Mouse (Mus musculus) stomach, postnatal 0 days (tissue): ENCODE measurements around the gene Enkd1. TPM values are rescaled to one million over a fixed set of nuclear protein-coding genes. Genes with fewer than 3 reads are reported as not detected.

Source experiments
- ATAC-seq: fragments of 200-750 bp; cut with Nextera tagmentation; 2 replicates; pipeline ENCODE4 v1.8.0; 2017; ENCODE audit not compliant: low FRiP score, low TSS enrichment
- DNase-seq: peaks from one replicate; pipeline ENCODE4 v3.0.0-alpha.2; 2016; ENCODE audit warnings: low spot score
- H3K27ac ChIP-seq: fragments of 300-500 bp; sonication (generic); replicated peaks from 2 replicates; pipeline ENCODE4 v1.5.1; 2014; ENCODE audit warnings: mild to moderate bottlenecking, control low read depth
- H3K27me3 ChIP-seq: fragments of 300-500 bp; sonication (generic); 2 replicates; pipeline ENCODE4 v1.6.1; 2014; ENCODE audit warnings: low read length; ENCODE audit not compliant: control insufficient read depth, insufficient read depth
- H3K36me3 ChIP-seq: fragments of 300-500 bp; sonication (generic); 2 replicates; pipeline ENCODE4 v1.6.1; 2014; ENCODE audit warnings: low read length, mixed read lengths; ENCODE audit not compliant: control insufficient read depth, insufficient read depth
- H3K4me1 ChIP-seq: fragments of 300-500 bp; sonication (generic); replicated peaks from 2 replicates; pipeline ENCODE4 v1.6.1; 2014; ENCODE audit warnings: antibody characterized with exemption; ENCODE audit not compliant: control insufficient read depth, insufficient read depth
- H3K4me2 ChIP-seq: fragments of 300-500 bp; sonication (generic); replicated peaks from 2 replicates; pipeline ENCODE4 v1.6.1; 2014; ENCODE audit warnings: low read depth, mild to moderate bottlenecking, control low read depth, moderate library complexity
- H3K4me3 ChIP-seq: fragments of 300-500 bp; sonication (generic); 2 replicates; pipeline ENCODE4 v1.5.1; 2014; ENCODE audit warnings: low read depth, low read length, control low read depth
- H3K9ac ChIP-seq: fragments of 300-500 bp; sonication (generic); 2 replicates; pipeline ENCODE4 v1.6.1; 2014; ENCODE audit warnings: mild to moderate bottlenecking, low read length, control low read depth, mixed read lengths
- H3K9me3 ChIP-seq: fragments of 300-500 bp; sonication (generic); 2 replicates; pipeline ENCODE4 v1.6.1; 2016; ENCODE audit warnings: low read length; ENCODE audit not compliant: control insufficient read depth
- CTCF ChIP-seq: IDR thresholded peaks from 2 replicates; pipeline ENCODE4 v1.5.1; 2016; ENCODE audit warnings: antibody characterized with exemption, low read depth, mild to moderate bottlenecking, moderate library complexity
- EP300 ChIP-seq: optimal IDR thresholded peaks from 2 replicates; pipeline ENCODE3; 2016; ENCODE audit warnings: antibody characterized with exemption
- WGBS: fragments of 180-500 bp; shearing (Covaris S2); extraction: QIAGEN DNeasy Blood & Tissue Kit; methylation state at CpG from one replicate; pipeline ENCODE4 v1.1.7; 2014; 5-methylcytosine and 5-hydroxymethylcytosine counted together
- polyA plus RNA-seq: library from polyadenylated mRNA; unstranded; fragments of >200 nt; fragmentation: Nextera tagmentation; extraction: Ambion mirVana; gene quantifications from 2 replicates; pipeline ENCODE4 v1.2.1, GENCODE M21; 2015

The Enkd1 gene
- polyA plus RNA-seq, 1 experiment from 2014 or later: 5.4 TPM

DNA sequence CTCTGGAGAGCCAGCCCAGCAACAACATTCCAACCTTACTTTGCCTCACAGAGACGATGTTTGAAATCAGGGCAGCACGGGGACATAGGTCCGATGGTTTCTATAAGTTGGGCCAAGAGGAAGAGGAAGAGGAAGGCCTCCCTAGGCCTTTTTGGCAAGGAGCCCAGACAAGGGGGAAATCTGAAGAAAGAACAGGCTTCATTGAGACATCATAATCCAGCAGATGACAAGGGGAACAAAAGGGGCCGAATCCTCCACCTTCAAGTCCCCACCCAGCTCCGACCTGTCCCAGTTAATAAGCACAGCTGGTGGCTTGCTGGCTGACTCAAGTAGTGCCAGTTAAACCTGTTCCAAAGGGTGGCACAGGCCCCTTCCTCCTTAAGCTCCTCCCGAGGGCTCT lies 7.0 kb upstream of the Enkd1 start:
- H3K27ac ChIP-seq: peak overlapping the region; percentile 84
- no peak overlapping the region for H3K9ac ChIP-seq
- DNase-seq (no peak), ATAC-seq (no peak)
- WGBS: 44% methylated on average over 6 of the region's 6 CpGs
- H3K36me3 ChIP-seq: peaks cover 5% of the 10 kb centered on the region; the same call in 1 of the 2 replicates
- no peak overlapping the region for H3K4me3 ChIP-seq
- H3K4me2 ChIP-seq: no peak overlapping the region
- H3K9me3 ChIP-seq: no peaks in the 10 kb centered on the region
- no peaks in the 10 kb centered on the region for H3K27me3 ChIP-seq
- H3K4me1 ChIP-seq: no peaks in the 10 kb centered on the region
- TF ChIP-seq CTCF (no peak), EP300 (peak; percentile 88)

DNA sequence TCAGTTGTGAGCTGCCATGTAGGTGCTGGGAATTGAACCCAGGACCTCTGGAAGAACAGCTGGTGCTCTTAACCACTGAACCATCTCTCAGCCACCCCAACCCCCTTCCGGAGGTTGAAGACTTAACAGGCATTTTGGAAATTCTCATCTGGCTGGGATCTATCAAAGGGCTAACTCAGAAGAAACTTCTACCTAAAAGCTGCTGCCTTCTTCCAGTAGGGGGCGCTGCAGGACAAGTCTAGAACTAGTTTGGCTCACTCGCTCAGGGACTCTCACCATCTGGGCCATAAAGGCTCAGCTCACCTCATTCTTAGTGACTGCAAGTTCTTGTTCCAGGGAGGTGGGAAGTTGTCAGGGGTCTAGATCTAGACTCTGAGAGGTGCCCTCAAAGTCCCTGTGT lies 6.1 kb upstream of the Enkd1 start:
- ATAC-seq (peak; percentile 63), DNase-seq (peak; percentile 89)
- H3K4me2 ChIP-seq: no peak overlapping the region
- H3K36me3 ChIP-seq: peaks cover 5% of the 10 kb centered on the region; the same call in 1 of the 2 replicates
- no peaks in the 10 kb centered on the region for H3K27me3 ChIP-seq
- no peaks in the 10 kb centered on the region for H3K4me1 ChIP-seq
- H3K27ac ChIP-seq: peak overlapping the region; percentile 84
- no peak for TF ChIP-seq EP300
- peak; percentile 92 for TF ChIP-seq CTCF
- H3K9me3 ChIP-seq: no peaks in the 10 kb centered on the region
- 4% methylated on average over 3 of the region's 3 CpGs for WGBS
- no peak overlapping the region for H3K9ac ChIP-seq
- no peak overlapping the region for H3K4me3 ChIP-seq

DNA sequence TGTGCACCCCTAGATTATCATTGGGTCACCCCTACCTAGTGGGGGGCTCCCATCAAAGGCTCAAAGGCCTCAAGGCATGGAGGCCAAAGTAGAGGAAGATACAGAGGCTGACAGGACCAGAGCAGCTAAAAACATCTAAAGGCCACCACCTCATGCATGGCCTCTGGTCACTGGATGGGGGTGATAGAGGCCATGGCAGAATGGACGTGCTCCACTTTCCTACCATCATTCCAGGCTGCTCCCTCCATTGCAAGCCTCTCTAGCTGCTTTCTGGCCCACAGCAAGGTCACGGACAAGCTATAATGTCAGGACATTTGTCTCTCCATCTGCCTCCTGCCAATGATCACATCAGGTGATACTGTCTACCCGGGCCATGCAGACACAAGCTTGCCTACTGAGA lies 4.3 kb upstream of the Enkd1 start:
- H3K27ac ChIP-seq: no peak overlapping the region
- ATAC-seq: no peak
- no peak for DNase-seq
- no peak for TF ChIP-seq EP300
- TF ChIP-seq CTCF: no peak
- H3K4me2 ChIP-seq: no peak overlapping the region
- no peak overlapping the region for H3K4me3 ChIP-seq
- H3K4me1 ChIP-seq: no peaks in the 10 kb centered on the region
- no peak overlapping the region for H3K9ac ChIP-seq
- 82% methylated on average over 3 of the region's 3 CpGs for WGBS
- no peaks in the 10 kb centered on the region for H3K27me3 ChIP-seq
- no peaks in the 10 kb centered on the region for H3K9me3 ChIP-seq
- peaks cover 4% of the 10 kb centered on the region; the same call in 1 of the 2 replicates for H3K36me3 ChIP-seq

DNA sequence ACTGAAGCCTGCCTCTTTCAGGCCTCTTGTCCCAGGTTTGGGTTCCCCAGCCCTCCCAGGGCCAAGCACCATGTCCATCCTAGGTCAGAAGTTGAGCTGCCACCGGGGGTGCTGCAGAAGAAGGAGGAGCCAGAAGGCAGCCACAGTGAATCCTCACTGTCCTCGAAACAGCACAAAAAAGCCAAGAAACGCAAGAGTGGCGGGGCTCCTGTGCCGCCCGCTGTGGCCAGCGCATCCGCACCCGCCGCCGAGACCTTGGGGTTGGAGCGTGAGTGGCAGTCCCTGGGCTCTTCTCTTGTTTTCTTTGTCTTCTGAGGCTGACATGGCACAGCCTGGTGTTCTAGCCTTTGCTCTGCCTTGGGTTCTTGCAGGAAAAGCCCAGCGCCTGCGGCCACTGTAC lies 1.3 kb upstream of the Enkd1 start:
- WGBS: 77% methylated on average over 13 of the region's 14 CpGs
- no peaks in the 10 kb centered on the region for H3K4me1 ChIP-seq
- no peak overlapping the region for H3K9ac ChIP-seq
- H3K27ac ChIP-seq: no peak overlapping the region
- no peak overlapping the region for H3K4me3 ChIP-seq
- peaks cover 1% of the 10 kb centered on the region; the same call in 1 of the 2 replicates for H3K36me3 ChIP-seq
- DNase-seq (no peak), ATAC-seq (no peak)
- no peaks in the 10 kb centered on the region for H3K9me3 ChIP-seq
- no peaks in the 10 kb centered on the region for H3K27me3 ChIP-seq
- no peak overlapping the region for H3K4me2 ChIP-seq
- TF ChIP-seq CTCF (no peak), EP300 (no peak)

DNA sequence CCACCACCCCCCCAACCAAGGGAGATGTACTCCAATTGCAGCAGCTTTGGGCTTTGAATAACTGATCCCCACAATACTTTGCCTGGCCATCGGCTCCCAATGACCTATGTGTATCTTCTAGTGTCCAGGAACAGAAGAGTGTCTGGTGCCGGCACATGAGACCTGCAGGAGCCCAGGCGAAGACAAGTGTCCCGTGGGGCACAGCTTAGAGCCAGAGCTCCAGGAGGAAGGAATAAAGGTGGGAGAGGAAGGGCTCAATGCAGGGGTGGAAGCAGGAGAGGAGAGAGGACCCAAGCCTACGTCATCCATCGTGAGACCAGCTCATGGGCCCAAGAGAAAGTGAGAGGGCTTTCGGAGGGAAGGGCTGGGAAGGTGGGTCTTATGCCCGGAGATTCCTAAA lies 665 bp upstream of the Enkd1 start:
- Histone ChIP-seq H3K9ac (no peak overlapping the region), H3K4me3 (no peak overlapping the region), H3K27ac (no peak overlapping the region), H3K9me3 (no peaks in the 10 kb centered on the region), H3K27me3 (no peaks in the 10 kb centered on the region), H3K4me1 (no peaks in the 10 kb centered on the region), H3K36me3 (peaks cover 4% of the 10 kb centered on the region; the same call in 1 of the 2 replicates), H3K4me2 (no peak overlapping the region)
- no peak for DNase-seq
- TF ChIP-seq EP300 (no peak), CTCF (no peak)
- ATAC-seq: no peak
- 90% methylated on average over 8 of the region's 8 CpGs for WGBS

DNA sequence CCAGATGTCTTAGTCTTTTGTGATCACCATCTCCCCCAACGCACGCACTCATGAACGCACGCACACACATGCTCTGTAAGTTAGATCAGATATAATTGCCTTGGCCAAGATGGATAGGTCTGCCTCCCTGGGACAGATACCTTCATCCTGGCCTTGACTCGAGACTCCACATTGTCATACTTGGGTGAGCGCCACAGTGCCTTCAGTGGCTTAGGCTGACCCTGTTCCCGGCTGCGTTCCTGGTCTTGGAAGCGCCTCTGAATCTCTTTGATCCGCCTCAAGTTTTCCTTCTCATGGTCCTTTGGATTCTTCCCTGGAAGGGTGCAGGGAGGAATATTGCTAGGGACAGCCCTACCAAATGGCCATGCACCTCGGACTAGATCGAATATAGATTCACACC lies 1.6 kb downstream of the Enkd1 start:
- Histone ChIP-seq H3K36me3 (peaks cover 8% of the 10 kb centered on the region), H3K4me3 (no peak overlapping the region), H3K27ac (no peak overlapping the region), H3K4me1 (peaks cover 3% of the 10 kb centered on the region; the same call in 1 of the 2 replicates), H3K9me3 (no peaks in the 10 kb centered on the region), H3K9ac (no peak overlapping the region), H3K4me2 (no peak overlapping the region), H3K27me3 (no peaks in the 10 kb centered on the region)
- DNase-seq (no peak), ATAC-seq (no peak)
- TF ChIP-seq CTCF: no peak
- no peak for TF ChIP-seq EP300
- 81% methylated on average over 12 of the region's 12 CpGs for WGBS
